Mouse (Mus musculus): ENCODE measurements at regions not wholly inside any gene's neighbourhood (a gene's known extent, or its start where the extent isn't known, plus 50 kb on each side); places are given as distances from the start of the nearest gene placed in this dataset.

GRCm38 (mm10) chr10:84310653-84311052 is 129.7 kb downstream of the Nuak1 start:
- DNase-seq, result no peak

- no peak for DNase-seq
Measured at GRCm38 (mm10) chr10:84312656-84313055, 127.7 kb downstream of the Nuak1 start.

GRCm38 (mm10) chr10:84316857-84317256 is 123.5 kb downstream of the Nuak1 start:
- DNase-seq, result no peak

GRCm38 (mm10) chr10:84317960-84318359 is 122.4 kb downstream of the Nuak1 start:
- DNase-seq, result no peak
